Mouse (Mus musculus) small intestine, adult 2 months (tissue): ENCODE results near the gene Cep55.

ENCODE experiments used
- CTCF ChIP-seq: fragments of 200-500 bp; IDR thresholded peaks from 2 replicates; pipeline ENCODE4 v1.5.1; 2012; ENCODE audit warnings: low read depth, mild to moderate bottlenecking, control low read depth, inconsistent platforms, low read length, moderate library complexity, mixed read lengths; ENCODE audit not compliant: insufficient replicate concordance, insufficient read length; ENCODE audit errors: extremely low read depth
- POLR2A ChIP-seq: fragments of 200-500 bp; IDR thresholded peaks from 2 replicates; pipeline ENCODE4 v1.6.1; 2012; ENCODE audit warnings: low read depth, mild to moderate bottlenecking, control low read depth, inconsistent platforms, low read length, moderate library complexity

DNA sequence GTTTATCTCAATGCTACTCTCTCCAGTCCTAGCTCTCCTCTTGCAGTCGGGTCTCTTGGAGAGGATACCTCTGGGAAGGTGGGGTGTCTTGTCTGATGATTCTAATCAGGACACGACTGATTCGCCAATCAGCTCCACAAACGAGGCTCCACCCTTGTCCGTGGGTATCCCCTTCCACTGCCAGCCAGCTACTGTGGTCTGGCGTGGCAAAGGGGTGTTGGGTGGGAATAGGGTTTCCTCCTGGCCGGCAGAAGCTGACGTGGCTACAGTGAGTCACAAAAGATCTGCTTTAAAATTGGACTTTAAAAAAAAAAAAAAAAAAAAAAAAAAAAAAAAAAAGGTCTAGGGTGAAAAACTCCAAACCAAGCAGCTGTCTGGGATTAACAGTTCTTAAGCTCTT is 56.2 kb downstream of the Cep55 start:
- no peak for TF ChIP-seq CTCF
- TF ChIP-seq POLR2A = no peak
